Mouse (Mus musculus) brain, embryonic 14.5 days (tissue): ENCODE measurements around the gene Cd180. TPM values are rescaled to one million over a fixed set of nuclear protein-coding genes. Genes with fewer than 3 reads are reported as not detected.
A peak's percentile ranks its signal among the peaks of the same experiment; 100 is the strongest.

ENCODE experiments used
- DNase-seq: peaks from one replicate; pipeline ENCODE4 v3.0.0-alpha.2; 2011; ENCODE audit warnings: low read depth
- CTCF ChIP-seq: fragments of 200-500 bp; IDR thresholded peaks from 2 replicates; pipeline ENCODE4 v1.5.1; 2012; ENCODE audit warnings: inconsistent platforms, mild to moderate bottlenecking, moderate library complexity, borderline replicate concordance; ENCODE audit not compliant: insufficient read depth, insufficient read length; ENCODE audit errors: extremely low read depth
- POLR2A ChIP-seq: fragments of 200-500 bp; IDR thresholded peaks from 2 replicates; pipeline ENCODE4 v1.6.1; 2012; ENCODE audit warnings: mild to moderate bottlenecking, inconsistent platforms, borderline replicate concordance; ENCODE audit not compliant: poor library complexity, insufficient read depth, insufficient read length, severe bottlenecking; ENCODE audit errors: extremely low read depth
- polyA plus RNA-seq: library from polyadenylated mRNA; depleted of rRNA; stranded (reverse); fragments of >200 nt; gene quantifications from 2 replicates; pipeline ENCODE4 v1.2.3, GENCODE M21; 2012

Cd180 gene
- polyA plus RNA-seq, 1 experiment = 1.0 TPM

- no peak for DNase-seq
- TF ChIP-seq POLR2A (no peak), CTCF (no peak)
Measured at GRCm38 (mm10) chr13:102778859-102779258, 85.5 kb downstream of the Cd180 start.

- DNase-seq = peak; percentile 67
- TF ChIP-seq POLR2A = no peak
- no peak for TF ChIP-seq CTCF
Measured at GRCm38 (mm10) chr13:102779275-102779674, 85.9 kb downstream of the Cd180 start.

- TF ChIP-seq POLR2A (no peak), CTCF (no peak)
- peak; percentile 66 for DNase-seq
Measured at GRCm38 (mm10) chr13:102783531-102784310, 90.4 kb downstream of the Cd180 start.

GRCm38 (mm10) chr13:102786666-102787230 is 93.4 kb downstream of the Cd180 start:
- no peak for TF ChIP-seq POLR2A
- no peak for TF ChIP-seq CTCF

More at GRCm38 (mm10) chr13:102786666-102787230, 93.4 kb downstream of the Cd180 start:
- no peak for DNase-seq
